Mouse (Mus musculus): ENCODE measurements around the gene Med24.

DNA sequence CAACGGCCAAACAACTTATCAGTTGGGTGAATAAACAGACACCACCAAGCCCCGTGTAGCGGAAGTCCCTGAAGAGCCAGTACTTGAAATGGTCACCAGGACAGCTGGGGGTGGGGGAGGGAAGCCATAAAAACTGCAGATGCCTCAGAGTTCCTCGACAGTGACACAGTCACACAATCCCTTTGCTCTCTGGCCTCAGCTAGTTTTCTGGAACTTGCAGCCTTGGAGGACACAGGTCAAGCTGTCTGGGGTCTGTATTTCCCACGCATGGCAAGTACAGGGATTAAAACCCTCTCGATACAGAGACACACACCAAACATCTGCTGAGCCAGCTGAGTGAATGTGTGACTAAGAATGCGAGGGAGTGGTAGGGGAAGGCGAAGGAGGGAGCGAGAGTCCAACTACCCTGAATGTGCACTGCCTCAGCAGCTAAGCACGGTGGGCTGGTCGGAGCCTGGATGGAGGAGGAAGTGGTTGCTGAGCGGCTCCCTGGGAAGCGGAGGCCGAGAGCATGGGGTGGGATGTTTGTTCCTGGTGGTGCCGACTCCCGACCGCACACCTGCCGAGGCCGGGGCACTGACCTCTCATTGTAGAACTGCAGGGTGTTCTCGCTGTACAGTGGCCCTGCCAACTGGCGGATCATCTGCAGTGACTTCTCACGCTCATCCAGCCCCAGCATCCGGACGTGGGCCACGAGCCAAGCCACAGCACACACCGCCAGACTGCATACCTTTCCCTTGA, 20.1 kb downstream of the Med24 start:
- TF ChIP-seq CTCF (conservative IDR thresholded peaks at IDR 0.05; ENCODE audit: low read length) (no peak), POU5F1 (IDR thresholded peaks at IDR 0.05; ENCODE audit: borderline replicate concordance, low read length) (no peak), NANOG (IDR thresholded peaks at IDR 0.05; ENCODE audit: borderline replicate concordance, low read length) (no peak)

Measured in E14TG2a.4 (cell line).